Mouse (Mus musculus) splenic B cell, adult 2 months (primary cell): ENCODE results near the gene Arhgap6.

Experiments
- DNase-seq: peaks from one replicate; pipeline ENCODE4 v3.0.0-alpha.2; 2011; ENCODE audit warnings: low read depth, low spot score
- H3K27me3 ChIP-seq: 2 replicates; pipeline ENCODE4 v1.6.1; 2012; ENCODE audit warnings: mild to moderate bottlenecking, low read length, moderate library complexity, mixed read lengths; ENCODE audit not compliant: control insufficient read depth, poor library complexity, insufficient read depth, severe bottlenecking
- H3K36me3 ChIP-seq: 2 replicates; pipeline ENCODE4 v1.6.1; 2012; ENCODE audit warnings: mild to moderate bottlenecking, low read length, moderate library complexity, mixed read lengths; ENCODE audit not compliant: control insufficient read depth, poor library complexity, insufficient read depth, severe bottlenecking

Gene Arhgap6

GRCm38 (mm10) chrX:168920942-168921341 lies 126.0 kb downstream of the Arhgap6 start:
- DNase-seq, result no peak
- no peaks in the 10 kb centered on the region for H3K36me3 ChIP-seq
- no peaks in the 10 kb centered on the region for H3K27me3 ChIP-seq

- no peaks in the 10 kb centered on the region for H3K27me3 ChIP-seq
- no peak for DNase-seq
- H3K36me3 ChIP-seq, result no peaks in the 10 kb centered on the region
Observed at GRCm38 (mm10) chrX:168932420-168932819, 137.5 kb downstream of the Arhgap6 start.

DNA sequence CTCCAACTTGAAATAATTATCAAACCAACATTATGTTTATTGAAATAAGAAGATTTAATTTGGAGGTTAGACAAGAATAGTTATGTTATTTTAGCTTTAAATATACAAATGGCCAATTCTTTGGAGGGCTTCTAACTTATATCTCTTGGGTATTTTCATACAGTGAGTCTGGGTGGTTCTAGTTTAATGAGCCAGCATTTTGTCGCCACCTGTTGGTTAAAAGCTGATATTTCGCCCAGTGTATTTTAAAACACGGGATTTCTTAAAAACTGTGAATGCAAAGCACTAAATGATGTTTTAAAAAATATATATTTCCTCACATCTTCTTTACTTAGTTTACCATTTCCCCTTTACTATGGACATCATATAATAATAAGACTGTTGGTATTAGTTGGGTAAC lies 140.5 kb downstream of the Arhgap6 start:
- H3K27me3 ChIP-seq, result no peaks in the 10 kb centered on the region
- DNase-seq, result peak; percentile 52

DNA sequence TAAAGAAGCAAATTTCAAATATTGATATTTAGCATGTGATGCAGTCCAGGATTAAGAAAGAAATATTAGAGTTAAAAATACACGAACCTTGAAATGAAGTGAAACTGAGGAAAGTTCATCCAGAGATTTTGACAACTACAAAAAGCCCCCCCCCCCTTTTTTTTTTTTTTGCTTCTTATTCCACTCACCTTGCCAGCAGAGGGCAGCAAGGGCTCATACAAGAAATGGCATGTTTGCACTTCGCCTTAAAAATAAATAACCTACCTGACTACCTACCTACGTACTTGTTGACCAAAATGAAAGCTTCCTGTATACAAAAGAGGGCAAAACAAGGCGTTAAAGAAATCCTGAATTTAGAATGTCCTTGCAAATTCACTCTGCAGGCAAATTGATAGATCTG lies 143.0 kb downstream of the Arhgap6 start:
- Histone ChIP-seq H3K36me3 (no peaks in the 10 kb centered on the region), H3K27me3 (no peaks in the 10 kb centered on the region)
- peak; percentile 59 for DNase-seq

More for the DNA sequence above, 140.5 kb downstream of the Arhgap6 start:
- H3K36me3 ChIP-seq, result no peaks in the 10 kb centered on the region

DNA sequence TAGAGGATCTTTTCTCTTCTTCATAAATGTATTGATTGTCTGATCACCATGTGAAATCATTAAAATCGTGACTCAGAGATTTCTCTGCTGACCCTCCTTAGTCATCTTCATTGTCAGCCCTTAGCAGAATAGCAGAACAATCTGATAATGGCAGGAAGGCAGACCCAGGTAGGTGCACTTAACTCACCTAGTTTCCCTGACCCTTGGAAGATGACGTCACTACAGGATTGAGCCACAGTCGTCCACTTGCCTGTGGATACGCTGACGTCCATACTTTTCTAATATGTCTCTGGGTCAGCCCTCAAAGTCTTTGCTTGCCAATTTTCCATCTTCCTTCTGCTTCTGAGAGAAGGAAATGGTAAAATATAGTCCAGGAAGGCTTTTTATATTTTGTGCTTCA lies 146.8 kb downstream of the Arhgap6 start:
- DNase-seq, result no peak
- Histone ChIP-seq H3K36me3 (no peaks in the 10 kb centered on the region), H3K27me3 (no peaks in the 10 kb centered on the region)

DNA sequence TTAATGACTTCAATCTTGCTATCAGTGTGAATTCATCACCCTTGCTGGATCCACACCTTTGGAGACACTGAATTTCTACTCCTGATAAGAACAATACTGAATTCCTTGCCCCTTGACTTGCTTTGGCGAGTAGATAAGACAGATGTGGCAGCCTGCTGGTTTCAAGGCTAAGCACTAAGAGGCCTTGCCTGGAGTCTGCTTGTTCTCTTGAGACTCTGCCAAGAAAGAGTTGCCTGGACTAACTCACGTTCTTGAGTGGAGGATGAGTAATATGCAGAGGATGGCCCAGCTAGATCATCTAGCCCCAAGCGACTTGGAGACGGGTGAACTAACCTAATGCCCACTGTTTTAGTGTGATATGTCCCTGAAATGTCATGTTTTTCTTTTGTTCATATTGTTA lies 148.3 kb downstream of the Arhgap6 start:
- no peak for DNase-seq

GRCm38 (mm10) chrX:168975444-168975843 lies 180.5 kb downstream of the Arhgap6 start:
- H3K36me3 ChIP-seq, result no peaks in the 10 kb centered on the region
- no peak for DNase-seq
- no peaks in the 10 kb centered on the region for H3K27me3 ChIP-seq

More for the DNA sequence above, 148.3 kb downstream of the Arhgap6 start:
- H3K36me3 ChIP-seq, result no peaks in the 10 kb centered on the region
- no peaks in the 10 kb centered on the region for H3K27me3 ChIP-seq

DNA sequence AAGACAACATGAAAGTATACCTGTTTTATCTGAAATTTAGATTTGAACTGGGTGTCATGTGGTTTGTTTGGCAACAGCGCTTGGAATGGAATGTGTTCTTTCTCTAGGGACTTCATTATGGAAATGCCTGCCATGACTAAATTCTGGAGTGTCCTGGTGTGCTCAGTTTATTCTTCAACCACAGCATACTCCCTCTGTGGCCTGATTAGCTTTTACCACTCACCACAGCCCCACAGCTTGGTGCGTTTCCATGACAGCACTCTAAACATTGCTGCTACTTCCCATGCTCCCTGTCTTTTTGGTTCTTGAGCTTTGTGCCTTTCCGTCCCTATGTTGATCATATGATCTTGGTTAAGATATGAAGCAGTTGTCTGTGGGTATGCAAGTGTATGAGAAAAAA lies 182.9 kb downstream of the Arhgap6 start:
- H3K36me3 ChIP-seq, result no peaks in the 10 kb centered on the region
- no peak for DNase-seq
- no peaks in the 10 kb centered on the region for H3K27me3 ChIP-seq

- no peak for DNase-seq
- Histone ChIP-seq H3K27me3 (no peaks in the 10 kb centered on the region), H3K36me3 (no peaks in the 10 kb centered on the region)
Observed at GRCm38 (mm10) chrX:168980370-168980769, 185.5 kb downstream of the Arhgap6 start.

DNA sequence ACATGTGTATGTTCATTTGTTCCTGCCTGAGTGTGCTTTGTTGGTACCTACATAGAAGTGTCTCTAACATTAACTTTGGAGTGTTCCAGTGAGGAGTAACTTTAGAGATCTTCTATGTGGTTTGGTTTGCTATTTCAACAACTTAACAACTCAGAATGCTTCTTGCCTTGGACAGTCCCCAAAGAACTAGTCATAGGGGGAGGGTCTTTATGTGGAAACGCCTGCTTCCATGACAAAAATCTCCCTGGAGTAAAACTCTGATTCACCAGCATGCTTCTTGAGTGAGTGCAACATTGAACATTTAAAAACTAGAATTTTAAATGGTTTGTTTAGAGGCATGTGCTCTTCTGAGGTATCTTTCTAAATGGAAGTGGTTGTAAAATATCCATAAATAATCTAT lies 212.2 kb downstream of the Arhgap6 start:
- Histone ChIP-seq H3K27me3 (no peaks in the 10 kb centered on the region), H3K36me3 (no peaks in the 10 kb centered on the region)
- DNase-seq, result no peak

DNA sequence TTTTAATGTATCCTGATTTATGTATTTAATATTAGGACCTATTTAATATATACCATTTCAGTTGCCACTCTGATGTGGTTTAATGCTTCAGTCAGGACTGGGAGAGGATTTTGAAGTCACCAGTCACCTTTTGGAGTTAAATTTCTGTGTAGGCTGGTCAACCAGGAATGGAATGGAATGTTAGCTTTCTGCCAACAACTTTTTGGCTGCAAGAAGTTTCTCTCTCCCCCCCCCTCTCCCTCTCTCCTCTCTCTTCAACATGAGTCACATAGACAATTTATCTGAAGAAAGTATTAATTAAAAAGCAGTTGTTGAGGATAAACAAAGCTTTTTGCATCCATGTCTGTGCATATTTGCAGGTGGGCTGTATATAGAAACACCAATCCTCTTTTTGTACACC lies 217.8 kb downstream of the Arhgap6 start:
- Histone ChIP-seq H3K27me3 (no peaks in the 10 kb centered on the region), H3K36me3 (no peaks in the 10 kb centered on the region)
- no peak for DNase-seq

- Histone ChIP-seq H3K27me3 (no peaks in the 10 kb centered on the region), H3K36me3 (no peaks in the 10 kb centered on the region)
- DNase-seq, result peak; percentile 54
Observed at GRCm38 (mm10) chrX:169034390-169034789, 239.5 kb downstream of the Arhgap6 start.

DNA sequence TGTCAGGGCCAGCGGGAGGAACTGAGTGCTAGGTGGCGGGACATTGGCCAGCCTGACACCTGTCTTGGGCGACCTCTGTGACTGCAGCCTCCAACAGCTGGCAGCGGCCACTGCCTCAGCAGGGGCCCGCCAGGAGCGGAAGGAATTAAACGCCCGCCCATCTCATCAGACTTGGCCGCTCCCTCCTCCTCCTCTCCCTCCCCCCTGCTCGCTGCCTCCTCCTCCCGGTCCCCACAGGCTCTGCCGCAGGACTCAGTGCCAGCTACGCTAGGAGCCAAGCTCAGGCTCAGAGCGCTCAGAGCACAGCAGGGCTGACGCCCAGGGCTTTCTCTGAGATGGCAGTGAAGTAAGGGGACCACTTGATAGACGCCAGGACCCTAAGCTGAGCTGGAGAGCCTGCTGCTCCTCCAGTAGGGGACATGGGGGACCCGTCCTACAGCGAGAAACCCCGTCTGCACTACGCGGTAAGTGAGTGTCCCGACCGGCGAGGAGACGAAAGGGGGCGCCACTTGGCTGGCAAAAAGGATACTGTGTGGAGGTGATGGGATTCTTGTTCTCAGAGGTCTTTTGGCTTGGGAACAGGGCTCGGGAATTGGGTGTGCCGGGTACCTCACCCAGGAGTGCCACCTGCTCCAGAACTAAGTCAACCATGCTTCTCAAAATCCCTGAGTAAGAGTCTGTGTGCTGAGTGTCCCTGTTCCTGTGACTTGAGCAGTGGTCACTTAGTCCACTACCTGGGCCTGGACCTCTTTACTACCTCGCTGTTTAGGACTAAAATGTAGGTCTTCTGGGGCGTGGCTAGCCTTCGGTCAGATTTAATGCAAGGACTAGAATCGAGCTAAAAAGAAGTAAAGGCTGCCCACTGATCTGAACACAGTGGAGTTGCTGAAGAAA lies 241.8 kb downstream of the Arhgap6 start:
- Histone ChIP-seq H3K27me3 (no peaks in the 10 kb centered on the region), H3K36me3 (no peaks in the 10 kb centered on the region)
- peak; percentile 70 for DNase-seq

DNA sequence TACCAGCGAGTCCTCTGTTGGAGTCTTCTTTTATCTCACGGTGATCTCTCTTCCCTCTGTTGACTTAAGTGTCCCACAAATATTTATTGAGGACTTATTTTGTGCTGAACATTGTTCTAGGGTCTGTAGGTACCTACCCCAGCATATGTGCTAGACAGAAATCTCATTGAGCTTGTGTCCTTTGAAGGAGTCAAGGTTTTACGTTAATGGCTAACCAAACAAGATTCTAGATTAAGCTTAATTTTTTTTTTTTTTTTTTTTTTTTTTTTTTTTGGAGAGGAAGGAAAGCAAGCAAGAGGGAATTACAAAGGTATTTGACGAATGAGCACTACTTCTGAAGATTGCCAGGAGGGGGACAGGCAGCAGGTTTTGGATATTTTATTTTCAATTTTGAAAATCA lies 242.5 kb downstream of the Arhgap6 start:
- Histone ChIP-seq H3K36me3 (no peaks in the 10 kb centered on the region), H3K27me3 (no peaks in the 10 kb centered on the region)
- DNase-seq, result no peak

GRCm38 (mm10) chrX:169043872-169044271 lies 249.0 kb downstream of the Arhgap6 start:
- Histone ChIP-seq H3K36me3 (no peaks in the 10 kb centered on the region), H3K27me3 (no peaks in the 10 kb centered on the region)
- no peak for DNase-seq

- H3K36me3 ChIP-seq, result no peaks in the 10 kb centered on the region
- no peaks in the 10 kb centered on the region for H3K27me3 ChIP-seq
- DNase-seq, result no peak
Observed at GRCm38 (mm10) chrX:169047595-169047994, 252.7 kb downstream of the Arhgap6 start.
